Mouse (Mus musculus): ENCODE results near the gene Mvd. TPM values are rescaled to one million over a fixed set of nuclear protein-coding genes. Genes with fewer than 3 reads are reported as not detected.

Gene Mvd
- 37.1 and 39.7 TPM in 2 replicates for polyA plus RNA-seq (2015; fragmentation: Nextera tagmentation; extraction: Ambion mirVana)

- peaks cover 28% of the 10 kb centered on the region for H3K4me1 ChIP-seq
- peak within 1 kb of the TSS; percentile 78 for H3K9ac ChIP-seq
- under 1% methylated on average over 47 of the region's 47 CpGs for WGBS
- peak; percentile 99 for ATAC-seq (ENCODE audit: low FRiP score, low read depth)
- H3K4me2 ChIP-seq (replicated peaks) = peak within 1 kb of the TSS; percentile 96
- H3K27ac ChIP-seq = peak within 1 kb of the TSS; percentile 91
- peaks cover 13% of the 10 kb centered on the region for H3K36me3 ChIP-seq
- H3K9me3 ChIP-seq = no peaks in the 10 kb centered on the region
- peak within 1 kb of the TSS; percentile 71 for H3K4me3 ChIP-seq
- H3K27me3 ChIP-seq = no peaks in the 10 kb centered on the region
Measured at GRCm38 (mm10) chr8:122443262-122444006, at the start of gene Mvd. Gene Mvd, minus strand, starts transcription at chr8:122443422.

- H3K4me3 ChIP-seq = no peak overlapping the region
- H3K36me3 ChIP-seq = peaks cover 98% of the 10 kb centered on the region
- no peaks in the 10 kb centered on the region for H3K27me3 ChIP-seq
- H3K27ac ChIP-seq = no peak overlapping the region
- H3K4me2 ChIP-seq (replicated peaks) = no peak overlapping the region
- 93% methylated on average over 9 of the region's 9 CpGs for WGBS
- no peak for ATAC-seq (ENCODE audit: low FRiP score, low read depth)
- H3K9me3 ChIP-seq = no peaks in the 10 kb centered on the region
- H3K4me1 ChIP-seq = no peaks in the 10 kb centered on the region
- no peak overlapping the region for H3K9ac ChIP-seq
Measured at GRCm38 (mm10) chr8:122488387-122488786, 45.2 kb upstream of the Mvd start.

- Histone ChIP-seq H3K4me3 (no peak overlapping the region), H3K4me1 (no peaks in the 10 kb centered on the region), H3K9ac (no peak overlapping the region), H3K9me3 (no peaks in the 10 kb centered on the region), H3K27me3 (no peaks in the 10 kb centered on the region), H3K36me3 (peaks cover 99% of the 10 kb centered on the region), H3K4me2 (replicated peaks) (no peak overlapping the region), H3K27ac (no peak overlapping the region)
- no peak for ATAC-seq (ENCODE audit: low FRiP score, low read depth)
- WGBS = 90% methylated on average over 12 of the region's 12 CpGs
Measured at GRCm38 (mm10) chr8:122484831-122485230, 41.6 kb upstream of the Mvd start.

- H3K4me3 ChIP-seq = no peak overlapping the region
- H3K27me3 ChIP-seq = no peaks in the 10 kb centered on the region
- no peak overlapping the region for H3K27ac ChIP-seq
- no peak overlapping the region for H3K9ac ChIP-seq
- H3K9me3 ChIP-seq = no peaks in the 10 kb centered on the region
- no peak for ATAC-seq (ENCODE audit: low FRiP score, low read depth)
- 96% methylated on average over 7 of the region's 7 CpGs for WGBS
- no peaks in the 10 kb centered on the region for H3K4me1 ChIP-seq
- peaks cover 99% of the 10 kb centered on the region for H3K36me3 ChIP-seq
- no peak overlapping the region for H3K4me2 ChIP-seq (replicated peaks)
Measured at GRCm38 (mm10) chr8:122483877-122484276, 40.7 kb upstream of the Mvd start.

GRCm38 (mm10) chr8:122482448-122482847, 39.2 kb upstream of the Mvd start:
- 95% methylated on average over 8 of the region's 8 CpGs for WGBS
- no peak for ATAC-seq (ENCODE audit: low FRiP score, low read depth)
- H3K4me1 ChIP-seq = no peaks in the 10 kb centered on the region
- H3K27me3 ChIP-seq = no peaks in the 10 kb centered on the region
- no peak overlapping the region for H3K9ac ChIP-seq
- no peak overlapping the region for H3K4me2 ChIP-seq (replicated peaks)
- H3K36me3 ChIP-seq = peaks cover 99% of the 10 kb centered on the region
- H3K27ac ChIP-seq = no peak overlapping the region
- no peak overlapping the region for H3K4me3 ChIP-seq
- no peaks in the 10 kb centered on the region for H3K9me3 ChIP-seq

- Histone ChIP-seq H3K27me3 (no peaks in the 10 kb centered on the region), H3K4me1 (peaks cover 18% of the 10 kb centered on the region), H3K27ac (peak within 1 kb of the TSS; percentile 58; the same call in 1 of the 2 replicates), H3K4me2 (replicated peaks) (peak within 1 kb of the TSS; percentile 97), H3K9me3 (no peaks in the 10 kb centered on the region), H3K4me3 (peak within 1 kb of the TSS; percentile 98), H3K9ac (peak within 1 kb of the TSS; percentile 98), H3K36me3 (peaks cover 55% of the 10 kb centered on the region)
- WGBS = under 1% methylated on average over 79 of the region's 103 CpGs
- ATAC-seq (ENCODE audit: low FRiP score, low read depth) = peak; percentile 93
Measured at GRCm38 (mm10) chr8:122475580-122476320, 32.5 kb upstream of the Mvd start, which contains the start of the genes Rnf166 and Ctu2. Gene Rnf166, minus strand, starts transcription at chr8:122476064. Gene Ctu2, plus strand, starts transcription at chr8:122476143.

- Histone ChIP-seq H3K27me3 (no peaks in the 10 kb centered on the region), H3K4me1 (peaks cover 18% of the 10 kb centered on the region), H3K9ac (peak overlapping the region; percentile 98), H3K4me3 (peak overlapping the region; percentile 98), H3K27ac (peak overlapping the region; percentile 58; the same call in 1 of the 2 replicates), H3K36me3 (peaks cover 56% of the 10 kb centered on the region), H3K9me3 (no peaks in the 10 kb centered on the region), H3K4me2 (replicated peaks) (peak overlapping the region; percentile 97)
- WGBS = 13% methylated on average over 16 of the region's 16 CpGs
- peak; percentile 6 for ATAC-seq (ENCODE audit: low FRiP score, low read depth)
Measured at GRCm38 (mm10) chr8:122474951-122475560, 31.8 kb upstream of the Mvd start.

- Histone ChIP-seq H3K9me3 (no peaks in the 10 kb centered on the region), H3K4me3 (peak overlapping the region; percentile 98; the same call in 1 of the 2 replicates), H3K36me3 (peaks cover 56% of the 10 kb centered on the region), H3K4me2 (replicated peaks) (peak overlapping the region; percentile 97; the same call in 1 of the 2 replicates), H3K27ac (no peak overlapping the region), H3K9ac (no peak overlapping the region), H3K4me1 (peaks cover 18% of the 10 kb centered on the region), H3K27me3 (no peaks in the 10 kb centered on the region)
- ATAC-seq (ENCODE audit: low FRiP score, low read depth) = no peak
- 90% methylated on average over 8 of the region's 8 CpGs for WGBS
Measured at GRCm38 (mm10) chr8:122473911-122474421, 30.7 kb upstream of the Mvd start.

- Histone ChIP-seq H3K4me1 (peaks cover 9% of the 10 kb centered on the region), H3K4me2 (replicated peaks) (no peak overlapping the region), H3K27me3 (no peaks in the 10 kb centered on the region), H3K9ac (no peak overlapping the region; the same call in 1 of the 2 replicates), H3K4me3 (no peak overlapping the region), H3K27ac (no peak overlapping the region), H3K36me3 (peaks cover 74% of the 10 kb centered on the region), H3K9me3 (no peaks in the 10 kb centered on the region)
- WGBS = 78% methylated on average over 5 of the region's 5 CpGs
- no peak for ATAC-seq (ENCODE audit: low FRiP score, low read depth)
Measured at GRCm38 (mm10) chr8:122470691-122471090, 27.5 kb upstream of the Mvd start.

GRCm38 (mm10) chr8:122469965-122470364, 26.7 kb upstream of the Mvd start:
- H3K4me2 ChIP-seq (replicated peaks) = no peak overlapping the region
- H3K9me3 ChIP-seq = no peaks in the 10 kb centered on the region
- peaks cover 7% of the 10 kb centered on the region for H3K4me1 ChIP-seq
- H3K36me3 ChIP-seq = peaks cover 81% of the 10 kb centered on the region
- no peak overlapping the region for H3K27ac ChIP-seq
- no peaks in the 10 kb centered on the region for H3K27me3 ChIP-seq
- no peak overlapping the region for H3K9ac ChIP-seq
- WGBS = 85% methylated on average over 10 of the region's 10 CpGs
- no peak overlapping the region for H3K4me3 ChIP-seq
- no peak for ATAC-seq (ENCODE audit: low FRiP score, low read depth)

- Histone ChIP-seq H3K27me3 (no peaks in the 10 kb centered on the region), H3K9ac (no peak overlapping the region), H3K4me1 (peaks cover 2% of the 10 kb centered on the region), H3K27ac (no peak overlapping the region), H3K36me3 (peaks cover 83% of the 10 kb centered on the region), H3K9me3 (no peaks in the 10 kb centered on the region), H3K4me2 (replicated peaks) (no peak overlapping the region), H3K4me3 (no peak overlapping the region)
- WGBS = 81% methylated on average over 6 of the region's 6 CpGs
- no peak for ATAC-seq (ENCODE audit: low FRiP score, low read depth)
Measured at GRCm38 (mm10) chr8:122469407-122469806, 26.2 kb upstream of the Mvd start.
